Mouse (Mus musculus): ENCODE measurements at regions not wholly inside any gene's neighbourhood (a gene's known extent, or its start where the extent isn't known, plus 50 kb on each side); places are given as distances from the start of the nearest gene placed in this dataset.
A peak's percentile ranks its signal among the peaks of the same experiment; 100 is the strongest.

- H3K27ac ChIP-seq (ENCODE audit: low read depth, low read length), result no peak overlapping the region
- TF ChIP-seq CTCF (IDR thresholded peaks at IDR 0.05), result no peak
- DNase-seq (ENCODE audit: low spot score) (no peak), ATAC-seq (ENCODE audit: low FRiP score) (no peak)
- H3K27me3 ChIP-seq (ENCODE audit: insufficient read depth, low read length), result peaks cover 7% of the 10 kb centered on the region
- H3K4me3 ChIP-seq (ENCODE audit: low read depth, low read length), result no peak overlapping the region
- no peaks in the 10 kb centered on the region for H3K36me3 ChIP-seq (ENCODE audit: insufficient read depth, low read length)
- H3K9me3 ChIP-seq (ENCODE audit: low read length), result no peaks in the 10 kb centered on the region
- H3K4me2 ChIP-seq (ENCODE audit: low read depth, low read length, poor library complexity, severe bottlenecking), result no peak overlapping the region
- WGBS, result 33% methylated on average over 6 of the region's 6 CpGs
- no peaks in the 10 kb centered on the region for H3K4me1 ChIP-seq (ENCODE audit: insufficient read depth, low read length)
- no peak overlapping the region for H3K9ac ChIP-seq (replicated peaks; ENCODE audit: low read length, poor library complexity, severe bottlenecking)
Measured at GRCm38 (mm10) chr4:153224618-153225177, 257.9 kb downstream of the Ajap1 start.

- Histone ChIP-seq H3K4me3 (ENCODE audit: low read depth, low read length) (no peak overlapping the region), H3K36me3 (ENCODE audit: insufficient read depth, low read length) (no peaks in the 10 kb centered on the region), H3K4me1 (ENCODE audit: insufficient read depth, low read length) (no peaks in the 10 kb centered on the region), H3K4me2 (ENCODE audit: low read depth, low read length, poor library complexity, severe bottlenecking) (no peak overlapping the region), H3K27me3 (ENCODE audit: insufficient read depth, low read length) (peaks cover 16% of the 10 kb centered on the region), H3K9ac (replicated peaks; ENCODE audit: low read length, poor library complexity, severe bottlenecking) (no peak overlapping the region), H3K27ac (ENCODE audit: low read depth, low read length) (no peak overlapping the region), H3K9me3 (ENCODE audit: low read length) (no peaks in the 10 kb centered on the region)
- TF ChIP-seq CTCF (IDR thresholded peaks at IDR 0.05), result no peak
- ATAC-seq (ENCODE audit: low FRiP score), result no peak
- 84% methylated on average over 5 of the region's 5 CpGs for WGBS
- no peak for DNase-seq (ENCODE audit: low spot score)
Measured at GRCm38 (mm10) chr4:153223019-153223418, 259.6 kb downstream of the Ajap1 start.

- H3K9me3 ChIP-seq (ENCODE audit: low read length), result no peaks in the 10 kb centered on the region
- WGBS, result 30% methylated on average over 5 of the region's 6 CpGs
- H3K4me2 ChIP-seq (ENCODE audit: low read depth, low read length, poor library complexity, severe bottlenecking), result no peak overlapping the region
- TF ChIP-seq CTCF (IDR thresholded peaks at IDR 0.05), result no peak
- H3K9ac ChIP-seq (replicated peaks; ENCODE audit: low read length, poor library complexity, severe bottlenecking), result no peak overlapping the region
- H3K27me3 ChIP-seq (ENCODE audit: insufficient read depth, low read length), result peaks cover 25% of the 10 kb centered on the region
- no peak overlapping the region for H3K4me3 ChIP-seq (ENCODE audit: low read depth, low read length)
- ATAC-seq (ENCODE audit: low FRiP score) (no peak), DNase-seq (ENCODE audit: low spot score) (no peak)
- H3K27ac ChIP-seq (ENCODE audit: low read depth, low read length), result no peak overlapping the region
- no peaks in the 10 kb centered on the region for H3K36me3 ChIP-seq (ENCODE audit: insufficient read depth, low read length)
- no peaks in the 10 kb centered on the region for H3K4me1 ChIP-seq (ENCODE audit: insufficient read depth, low read length)
Measured at GRCm38 (mm10) chr4:153220485-153220884, 262.1 kb downstream of the Ajap1 start.

GRCm38 (mm10) chr4:153220074-153220473, 262.5 kb downstream of the Ajap1 start:
- Histone ChIP-seq H3K4me3 (ENCODE audit: low read depth, low read length) (no peak overlapping the region), H3K9me3 (ENCODE audit: low read length) (no peaks in the 10 kb centered on the region), H3K9ac (replicated peaks; ENCODE audit: low read length, poor library complexity, severe bottlenecking) (no peak overlapping the region), H3K27me3 (ENCODE audit: insufficient read depth, low read length) (peaks cover 25% of the 10 kb centered on the region), H3K4me1 (ENCODE audit: insufficient read depth, low read length) (no peaks in the 10 kb centered on the region), H3K4me2 (ENCODE audit: low read depth, low read length, poor library complexity, severe bottlenecking) (no peak overlapping the region), H3K36me3 (ENCODE audit: insufficient read depth, low read length) (no peaks in the 10 kb centered on the region), H3K27ac (ENCODE audit: low read depth, low read length) (no peak overlapping the region)
- ATAC-seq (ENCODE audit: low FRiP score) (no peak), DNase-seq (ENCODE audit: low spot score) (peak; percentile 37)
- 44% methylated on average over 7 of the region's 7 CpGs for WGBS
- no peak for TF ChIP-seq CTCF (IDR thresholded peaks at IDR 0.05)

GRCm38 (mm10) chr4:153217541-153217980, 265.1 kb downstream of the Ajap1 start:
- H3K4me1 ChIP-seq (ENCODE audit: insufficient read depth, low read length), result no peaks in the 10 kb centered on the region
- peaks cover 25% of the 10 kb centered on the region for H3K27me3 ChIP-seq (ENCODE audit: insufficient read depth, low read length)
- TF ChIP-seq CTCF (IDR thresholded peaks at IDR 0.05), result no peak
- no peaks in the 10 kb centered on the region for H3K9me3 ChIP-seq (ENCODE audit: low read length)
- 86% methylated on average over 9 of the region's 9 CpGs for WGBS
- no peak overlapping the region for H3K9ac ChIP-seq (replicated peaks; ENCODE audit: low read length, poor library complexity, severe bottlenecking)
- H3K4me2 ChIP-seq (ENCODE audit: low read depth, low read length, poor library complexity, severe bottlenecking), result no peak overlapping the region
- ATAC-seq (ENCODE audit: low FRiP score) (no peak), DNase-seq (ENCODE audit: low spot score) (no peak)
- no peak overlapping the region for H3K4me3 ChIP-seq (ENCODE audit: low read depth, low read length)
- no peak overlapping the region for H3K27ac ChIP-seq (ENCODE audit: low read depth, low read length)
- no peaks in the 10 kb centered on the region for H3K36me3 ChIP-seq (ENCODE audit: insufficient read depth, low read length)

- WGBS, result 50% methylated on average over 11 of the region's 11 CpGs
- H3K36me3 ChIP-seq (ENCODE audit: insufficient read depth, low read length), result no peaks in the 10 kb centered on the region
- H3K27ac ChIP-seq (ENCODE audit: low read depth, low read length), result no peak overlapping the region
- H3K4me3 ChIP-seq (ENCODE audit: low read depth, low read length), result no peak overlapping the region
- peaks cover 1% of the 10 kb centered on the region; the same call in 1 of the 2 replicates for H3K4me1 ChIP-seq (ENCODE audit: insufficient read depth, low read length)
- H3K9ac ChIP-seq (replicated peaks; ENCODE audit: low read length, poor library complexity, severe bottlenecking), result no peak overlapping the region
- no peak for TF ChIP-seq CTCF (IDR thresholded peaks at IDR 0.05)
- H3K4me2 ChIP-seq (ENCODE audit: low read depth, low read length, poor library complexity, severe bottlenecking), result no peak overlapping the region
- DNase-seq (ENCODE audit: low spot score) (no peak), ATAC-seq (ENCODE audit: low FRiP score) (no peak)
- H3K27me3 ChIP-seq (ENCODE audit: insufficient read depth, low read length), result peaks cover 2% of the 10 kb centered on the region; the same call in 1 of the 2 replicates
- H3K9me3 ChIP-seq (ENCODE audit: low read length), result no peaks in the 10 kb centered on the region
Measured at GRCm38 (mm10) chr4:153212095-153212494, 270.5 kb downstream of the Ajap1 start.
